Mouse (Mus musculus) megakaryocyte, embryonic 14.5 days (primary cell): Measurements from ENCODE around the gene Apol7a.

Source experiments
- FLI1 ChIP-seq: IDR thresholded peaks from 2 replicates; pipeline ENCODE4 v1.6.1; 2012; ENCODE audit warnings: low read length, inconsistent platforms, mixed read lengths
- GATA1 ChIP-seq: IDR thresholded peaks from 3 replicates; pipeline ENCODE4 v1.6.1; 2012; ENCODE audit warnings: mixed read lengths, low read length, inconsistent platforms, borderline replicate concordance

- TF ChIP-seq GATA1 (no peak), FLI1 (no peak)
Observed at GRCm38 (mm10) chr15:77382880-77383279, 16.0 kb downstream of the Apol7a start.
